Mouse (Mus musculus): ENCODE data around the gene Olfr320. TPM values are rescaled to one million over a fixed set of nuclear protein-coding genes. Genes with fewer than 3 reads are reported as not detected.
"Not testable (repeated sequence)": the region's sequence is repeated elsewhere in the genome, so short reads cannot be mapped to it uniquely, and the experiment has no call there.

Olfr320 gene
- polyA plus RNA-seq, 1 experiment from 2014 or later = not detected

- no peaks in the 10 kb centered on the region for H3K36me3 ChIP-seq
- DNase-seq (ENCODE audit: low spot score) = no peak
- no peak overlapping the region for H3K27ac ChIP-seq
- H3K9me3 ChIP-seq (replicated peaks) = no peaks in the 10 kb centered on the region
- no peaks in the 10 kb centered on the region for H3K27me3 ChIP-seq (ENCODE audit: low read depth, poor library complexity, severe bottlenecking)
- no peaks in the 10 kb centered on the region for H3K4me1 ChIP-seq
- no peak overlapping the region for H3K4me3 ChIP-seq
- 85% methylated on average over 11 of the region's 11 CpGs for WGBS
These were observed 28.2 kb downstream of the Olfr320 start for GRCm38 (mm10) chr11:58709086-58709485.

GRCm38 (mm10) chr11:58717723-58718122 lies 36.8 kb downstream of the Olfr320 start:
- DNase-seq (ENCODE audit: low spot score); H3K4me3 ChIP-seq; H3K27me3 ChIP-seq (ENCODE audit: low read depth, poor library complexity, severe bottlenecking); H3K27ac ChIP-seq; H3K4me1 ChIP-seq; H3K9me3 ChIP-seq (replicated peaks); H3K36me3 ChIP-seq: not testable (repeated sequence)
- 95% methylated on average over 7 of the region's 7 CpGs for WGBS

- Histone ChIP-seq H3K27ac (no peak overlapping the region), H3K9me3 (replicated peaks) (no peaks in the 10 kb centered on the region), H3K36me3 (no peaks in the 10 kb centered on the region), H3K27me3 (ENCODE audit: low read depth, poor library complexity, severe bottlenecking) (no peaks in the 10 kb centered on the region), H3K4me3 (no peak overlapping the region), H3K4me1 (no peaks in the 10 kb centered on the region)
- DNase-seq (ENCODE audit: low spot score) = no peak
- WGBS = 95% methylated on average over 4 of the region's 4 CpGs
These were observed 38.8 kb downstream of the Olfr320 start for GRCm38 (mm10) chr11:58719701-58720100.

- Histone ChIP-seq H3K4me3 (no peak within 1 kb of the TSS), H3K36me3 (no peaks in the 10 kb centered on the region), H3K4me1 (no peaks in the 10 kb centered on the region), H3K9me3 (replicated peaks) (no peaks in the 10 kb centered on the region), H3K27me3 (ENCODE audit: low read depth, poor library complexity, severe bottlenecking) (no peaks in the 10 kb centered on the region), H3K27ac (no peak within 1 kb of the TSS)
- DNase-seq (ENCODE audit: low spot score) = no peak
These were observed 43.0 kb downstream of the Olfr320 start, which contains the start of gene Olfr318 for GRCm38 (mm10) chr11:58723914-58724313. Olfr318 (minus strand) TSS chr11:58724014.

- not testable (repeated sequence) for H3K27ac ChIP-seq; H3K4me1 ChIP-seq; H3K4me3 ChIP-seq; H3K27me3 ChIP-seq (ENCODE audit: low read depth, poor library complexity, severe bottlenecking); H3K9me3 ChIP-seq (replicated peaks); H3K36me3 ChIP-seq; DNase-seq (ENCODE audit: low spot score)
- 83% methylated on average over 6 of the region's 6 CpGs for WGBS
These were observed 47.2 kb downstream of the Olfr320 start for GRCm38 (mm10) chr11:58727896-58728650.

- no peak for DNase-seq (ENCODE audit: low spot score)
- no peak overlapping the region for H3K4me3 ChIP-seq
- no peaks in the 10 kb centered on the region for H3K36me3 ChIP-seq
- WGBS = 79% methylated on average over 3 of the region's 3 CpGs
- H3K9me3 ChIP-seq (replicated peaks) = no peaks in the 10 kb centered on the region
- H3K4me1 ChIP-seq = no peaks in the 10 kb centered on the region
- H3K27ac ChIP-seq = no peak overlapping the region
- no peaks in the 10 kb centered on the region for H3K27me3 ChIP-seq (ENCODE audit: low read depth, poor library complexity, severe bottlenecking)
These were observed 52.5 kb downstream of the Olfr320 start for GRCm38 (mm10) chr11:58733372-58733771.

Other genes with a start within 250 kb of the Olfr320 start
- gene Gm12253, start 248.5 kb upstream of the Olfr320 start, polyA plus RNA-seq (2016; fragmentation: Nextera tagmentation; extraction: Ambion mirVana) = not detected in 2 replicates
- gene Lypd9, start 228.2 kb upstream of the Olfr320 start, polyA plus RNA-seq (2016; fragmentation: Nextera tagmentation; extraction: Ambion mirVana) = not detected in 2 replicates
- gene Olfr30, start 218.8 kb upstream of the Olfr320 start, polyA plus RNA-seq (2016; fragmentation: Nextera tagmentation; extraction: Ambion mirVana) = not detected in 2 replicates
- gene Olfr332, start 188.5 kb upstream of the Olfr320 start, polyA plus RNA-seq (2016; fragmentation: Nextera tagmentation; extraction: Ambion mirVana) = not detected in 2 replicates
- gene Olfr331, start 178.5 kb upstream of the Olfr320 start, polyA plus RNA-seq (2016; fragmentation: Nextera tagmentation; extraction: Ambion mirVana) = not detected in 2 replicates
- gene Olfr330, start 146.3 kb upstream of the Olfr320 start, polyA plus RNA-seq (2016; fragmentation: Nextera tagmentation; extraction: Ambion mirVana) = not detected in 2 replicates
- not detected in 2 replicates for gene Olfr329-ps, start 134.7 kb upstream of the Olfr320 start, polyA plus RNA-seq (2016; fragmentation: Nextera tagmentation; extraction: Ambion mirVana)
- gene Olfr328, start 125.5 kb upstream of the Olfr320 start, polyA plus RNA-seq (2016; fragmentation: Nextera tagmentation; extraction: Ambion mirVana) = 0.05 TPM in 1 of 2 replicates, not detected in the other
- not detected in 2 replicates for gene Olfr224, start 110.5 kb upstream of the Olfr320 start, polyA plus RNA-seq (2016; fragmentation: Nextera tagmentation; extraction: Ambion mirVana)
- not detected in 2 replicates for gene Olfr325, start 103.4 kb upstream of the Olfr320 start, polyA plus RNA-seq (2016; fragmentation: Nextera tagmentation; extraction: Ambion mirVana)
- gene Olfr324, start 86.0 kb upstream of the Olfr320 start, polyA plus RNA-seq (2016; fragmentation: Nextera tagmentation; extraction: Ambion mirVana) = not detected in 2 replicates
- not detected in 2 replicates for gene 2210407C18Rik, start 65.0 kb upstream of the Olfr320 start, polyA plus RNA-seq (2016; fragmentation: Nextera tagmentation; extraction: Ambion mirVana)
- not detected in 2 replicates for gene Olfr323, start 50.6 kb upstream of the Olfr320 start, polyA plus RNA-seq (2016; fragmentation: Nextera tagmentation; extraction: Ambion mirVana)
- 0.29 and 0.30 TPM in 2 replicates for gene Trim58, start 40.6 kb upstream of the Olfr320 start, polyA plus RNA-seq (2016; fragmentation: Nextera tagmentation; extraction: Ambion mirVana)
- not detected in 2 replicates for gene Olfr322, start 22.3 kb upstream of the Olfr320 start, polyA plus RNA-seq (2016; fragmentation: Nextera tagmentation; extraction: Ambion mirVana)
- gene Olfr319, start 18.1 kb downstream of the Olfr320 start, polyA plus RNA-seq (2016; fragmentation: Nextera tagmentation; extraction: Ambion mirVana) = not detected in 2 replicates
- not detected in 2 replicates for gene Olfr318, start 42.9 kb downstream of the Olfr320 start, polyA plus RNA-seq (2016; fragmentation: Nextera tagmentation; extraction: Ambion mirVana)
- not detected in 2 replicates for gene Olfr317, start 58.1 kb downstream of the Olfr320 start, polyA plus RNA-seq (2016; fragmentation: Nextera tagmentation; extraction: Ambion mirVana)
- gene Olfr316, start 71.6 kb downstream of the Olfr320 start, polyA plus RNA-seq (2016; fragmentation: Nextera tagmentation; extraction: Ambion mirVana) = not detected in 2 replicates
- not detected in 2 replicates for gene Olfr315, start 92.1 kb downstream of the Olfr320 start, polyA plus RNA-seq (2016; fragmentation: Nextera tagmentation; extraction: Ambion mirVana)
- not detected in 2 replicates for gene Olfr314, start 101.9 kb downstream of the Olfr320 start, polyA plus RNA-seq (2016; fragmentation: Nextera tagmentation; extraction: Ambion mirVana)
- not detected in 2 replicates for gene Fam183b, start 120.9 kb downstream of the Olfr320 start, polyA plus RNA-seq (2016; fragmentation: Nextera tagmentation; extraction: Ambion mirVana)
- not detected in 2 replicates for gene Olfr313, start 133.9 kb downstream of the Olfr320 start, polyA plus RNA-seq (2016; fragmentation: Nextera tagmentation; extraction: Ambion mirVana)
- gene Olfr312, start 148.1 kb downstream of the Olfr320 start, polyA plus RNA-seq (2016; fragmentation: Nextera tagmentation; extraction: Ambion mirVana) = not detected in 2 replicates
- not detected in 2 replicates for gene Olfr311, start 158.2 kb downstream of the Olfr320 start, polyA plus RNA-seq (2016; fragmentation: Nextera tagmentation; extraction: Ambion mirVana)
- gene Gm12258, start 166.1 kb downstream of the Olfr320 start, polyA plus RNA-seq (2016; fragmentation: Nextera tagmentation; extraction: Ambion mirVana) = 7.8 and 11.0 TPM in 2 replicates
- gene 2810021J22Rik, start 186.1 kb downstream of the Olfr320 start, polyA plus RNA-seq (2016; fragmentation: Nextera tagmentation; extraction: Ambion mirVana) = 8.6 and 10.9 TPM in 2 replicates
- gene Zfp39, start 223.1 kb downstream of the Olfr320 start, polyA plus RNA-seq (2016; fragmentation: Nextera tagmentation; extraction: Ambion mirVana) = 5.7 and 6.9 TPM in 2 replicates
- gene Btnl10, start 236.8 kb downstream of the Olfr320 start, polyA plus RNA-seq (2016; fragmentation: Nextera tagmentation; extraction: Ambion mirVana) = 0.05 TPM in 1 of 2 replicates, not detected in the other

Measured in limb, embryonic 10.5 days (tissue).